Mouse (Mus musculus): ENCODE results near the gene Phf21b. TPM values are rescaled to one million over a fixed set of nuclear protein-coding genes. Genes with fewer than 3 reads are reported as not detected.

The Phf21b gene
- total and polyA plus RNA-seq, 2 experiments from 2014 or later: 0.04 to 0.05 TPM

- ATAC-seq (ENCODE audit: insufficient read depth, low read depth) (peak; percentile 61), DNase-seq (ENCODE audit: low spot score) (peak; percentile 27)
- WGBS: under 1% methylated on average over 61 of the region's 84 CpGs
- H3K27me3 ChIP-seq (ENCODE audit: control insufficient read depth, insufficient read depth, low read length): peaks cover 24% of the 10 kb centered on the region
- peak overlapping the region; percentile 94 for H3K4me2 ChIP-seq (ENCODE audit: low read depth, low read length)
- peak overlapping the region; percentile 74 for H3K4me3 ChIP-seq (ENCODE audit: low read depth, low read length)
- H3K9ac ChIP-seq (replicated peaks; ENCODE audit: low read depth, low read length): peak overlapping the region; percentile 45
- no peaks in the 10 kb centered on the region for H3K36me3 ChIP-seq (replicated peaks; ENCODE audit: control insufficient read depth, insufficient read depth, low read length)
- TF ChIP-seq CTCF (IDR thresholded peaks at IDR 0.05; ENCODE audit: low read depth) (no peak), EP300 (IDR thresholded peaks at IDR 0.05; ENCODE audit: low read depth) (no peak)
- no peaks in the 10 kb centered on the region for H3K9me3 ChIP-seq (replicated peaks; ENCODE audit: control insufficient read depth, low read length)
- H3K27ac ChIP-seq (ENCODE audit: low read depth): peak overlapping the region; percentile 64
- peaks cover 19% of the 10 kb centered on the region for H3K4me1 ChIP-seq (ENCODE audit: control insufficient read depth, insufficient read depth)
Measured at GRCm38 (mm10) chr15:84853261-84854137, 2.4 kb downstream of the Phf21b start.

GRCm38 (mm10) chr15:84852457-84853070, 3.3 kb downstream of the Phf21b start:
- H3K36me3 ChIP-seq (replicated peaks; ENCODE audit: control insufficient read depth, insufficient read depth, low read length): no peaks in the 10 kb centered on the region
- no peak for TF ChIP-seq EP300 (IDR thresholded peaks at IDR 0.05; ENCODE audit: low read depth)
- TF ChIP-seq CTCF (IDR thresholded peaks at IDR 0.05; ENCODE audit: low read depth): no peak
- 0 out of 2 replicates have a peak overlapping the region, but pooled peaks have one; percentile 45 for H3K9ac ChIP-seq (replicated peaks; ENCODE audit: low read depth, low read length)
- H3K27ac ChIP-seq (ENCODE audit: low read depth): peak overlapping the region; percentile 53
- H3K4me2 ChIP-seq (ENCODE audit: low read depth, low read length): peak overlapping the region; percentile 94
- no peak for DNase-seq (ENCODE audit: low spot score)
- peaks cover 19% of the 10 kb centered on the region for H3K4me1 ChIP-seq (ENCODE audit: control insufficient read depth, insufficient read depth)
- peaks cover 22% of the 10 kb centered on the region for H3K27me3 ChIP-seq (ENCODE audit: control insufficient read depth, insufficient read depth, low read length)
- 8% methylated on average over 10 of the region's 10 CpGs for WGBS
- H3K4me3 ChIP-seq (ENCODE audit: low read depth, low read length): peak overlapping the region; percentile 74
- no peaks in the 10 kb centered on the region for H3K9me3 ChIP-seq (replicated peaks; ENCODE audit: control insufficient read depth, low read length)
- ATAC-seq (ENCODE audit: insufficient read depth, low read depth): no peak

- no peak overlapping the region for H3K4me2 ChIP-seq (ENCODE audit: low read depth, low read length)
- H3K4me3 ChIP-seq (ENCODE audit: low read depth, low read length): no peak overlapping the region
- 97% methylated on average over 1 of the region's 1 CpGs for WGBS
- TF ChIP-seq EP300 (IDR thresholded peaks at IDR 0.05; ENCODE audit: low read depth): no peak
- TF ChIP-seq CTCF (IDR thresholded peaks at IDR 0.05; ENCODE audit: low read depth): no peak
- peaks cover 14% of the 10 kb centered on the region for H3K4me1 ChIP-seq (ENCODE audit: control insufficient read depth, insufficient read depth)
- DNase-seq (ENCODE audit: low spot score) (no peak), ATAC-seq (ENCODE audit: insufficient read depth, low read depth) (no peak)
- H3K9me3 ChIP-seq (replicated peaks; ENCODE audit: control insufficient read depth, low read length): no peaks in the 10 kb centered on the region
- H3K36me3 ChIP-seq (replicated peaks; ENCODE audit: control insufficient read depth, insufficient read depth, low read length): no peaks in the 10 kb centered on the region
- H3K27ac ChIP-seq (ENCODE audit: low read depth): no peak overlapping the region
- no peak overlapping the region for H3K9ac ChIP-seq (replicated peaks; ENCODE audit: low read depth, low read length)
- H3K27me3 ChIP-seq (ENCODE audit: control insufficient read depth, insufficient read depth, low read length): peaks cover 12% of the 10 kb centered on the region
Measured at GRCm38 (mm10) chr15:84850321-84850720, 5.5 kb downstream of the Phf21b start.

GRCm38 (mm10) chr15:84846216-84846615, 9.6 kb downstream of the Phf21b start:
- DNase-seq (ENCODE audit: low spot score): no peak
- H3K9ac ChIP-seq (replicated peaks; ENCODE audit: low read depth, low read length): no peak overlapping the region
- no peak for TF ChIP-seq CTCF (IDR thresholded peaks at IDR 0.05; ENCODE audit: low read depth)
- TF ChIP-seq EP300 (IDR thresholded peaks at IDR 0.05; ENCODE audit: low read depth): no peak
- H3K4me2 ChIP-seq (ENCODE audit: low read depth, low read length): no peak overlapping the region
- H3K9me3 ChIP-seq (replicated peaks; ENCODE audit: control insufficient read depth, low read length): no peaks in the 10 kb centered on the region
- no peak overlapping the region for H3K4me3 ChIP-seq (ENCODE audit: low read depth, low read length)
- WGBS: 78% methylated on average over 3 of the region's 3 CpGs
- H3K27me3 ChIP-seq (ENCODE audit: control insufficient read depth, insufficient read depth, low read length): no peaks in the 10 kb centered on the region
- no peak for ATAC-seq (ENCODE audit: insufficient read depth, low read depth)
- no peak overlapping the region for H3K27ac ChIP-seq (ENCODE audit: low read depth)
- H3K4me1 ChIP-seq (ENCODE audit: control insufficient read depth, insufficient read depth): peaks cover 7% of the 10 kb centered on the region; the same call in 1 of the 2 replicates
- no peaks in the 10 kb centered on the region for H3K36me3 ChIP-seq (replicated peaks; ENCODE audit: control insufficient read depth, insufficient read depth, low read length)

GRCm38 (mm10) chr15:84844831-84845230, 11.0 kb downstream of the Phf21b start:
- WGBS: 58% methylated on average over 4 of the region's 4 CpGs
- no peak overlapping the region for H3K9ac ChIP-seq (replicated peaks; ENCODE audit: low read depth, low read length)
- H3K4me2 ChIP-seq (ENCODE audit: low read depth, low read length): no peak overlapping the region
- H3K27me3 ChIP-seq (ENCODE audit: control insufficient read depth, insufficient read depth, low read length): no peaks in the 10 kb centered on the region
- H3K9me3 ChIP-seq (replicated peaks; ENCODE audit: control insufficient read depth, low read length): no peaks in the 10 kb centered on the region
- TF ChIP-seq CTCF (IDR thresholded peaks at IDR 0.05; ENCODE audit: low read depth) (no peak), EP300 (IDR thresholded peaks at IDR 0.05; ENCODE audit: low read depth) (no peak)
- ATAC-seq (ENCODE audit: insufficient read depth, low read depth) (no peak), DNase-seq (ENCODE audit: low spot score) (no peak)
- peaks cover 7% of the 10 kb centered on the region; the same call in 1 of the 2 replicates for H3K4me1 ChIP-seq (ENCODE audit: control insufficient read depth, insufficient read depth)
- H3K36me3 ChIP-seq (replicated peaks; ENCODE audit: control insufficient read depth, insufficient read depth, low read length): no peaks in the 10 kb centered on the region
- H3K27ac ChIP-seq (ENCODE audit: low read depth): no peak overlapping the region
- H3K4me3 ChIP-seq (ENCODE audit: low read depth, low read length): no peak overlapping the region

All from heart, postnatal 0 days (tissue).